Mouse (Mus musculus): ENCODE results near the gene Dcbld1. TPM values are rescaled to one million over a fixed set of nuclear protein-coding genes. Genes with fewer than 3 reads are reported as not detected.
"Not testable (repeated sequence)": the region's sequence is repeated elsewhere in the genome, so short reads cannot be mapped to it uniquely, and the experiment has no call there.

The Dcbld1 gene
- total RNA-seq, 4 experiments from 2014 or later: 6.4 to 8.4 (median 7.3) TPM

GRCm38 (mm10) chr10:52302271-52302670 is 68.9 kb downstream of the Dcbld1 start:
- no peak for DNase-seq (ENCODE audit: low spot score in 2 of 2)

- DNase-seq (ENCODE audit: low spot score in 2 of 2): no peak
These were observed 71.2 kb downstream of the Dcbld1 start for GRCm38 (mm10) chr10:52304574-52304973.

- no peak for DNase-seq (ENCODE audit: low spot score in 2 of 2)
These were observed 75.8 kb downstream of the Dcbld1 start for GRCm38 (mm10) chr10:52309196-52309595.

- no peak for DNase-seq (ENCODE audit: low spot score in 2 of 2)
These were observed 86.3 kb downstream of the Dcbld1 start for GRCm38 (mm10) chr10:52319506-52320286.

- no peak for DNase-seq (ENCODE audit: low spot score in 2 of 2)
These were observed 88.5 kb downstream of the Dcbld1 start for GRCm38 (mm10) chr10:52321918-52322317.

- DNase-seq (ENCODE audit: low spot score in 2 of 2): no peak
These were observed 97.6 kb downstream of the Dcbld1 start for GRCm38 (mm10) chr10:52331007-52331406.

GRCm38 (mm10) chr10:52343324-52343723 is 109.9 kb downstream of the Dcbld1 start:
- not testable (repeated sequence) for DNase-seq (ENCODE audit: low spot score in 2 of 2)

- DNase-seq (ENCODE audit: low spot score in 2 of 2): no peak
These were observed 119.8 kb downstream of the Dcbld1 start for GRCm38 (mm10) chr10:52353184-52353583.

- no peak for DNase-seq (ENCODE audit: low spot score in 2 of 2)
These were observed 125.0 kb downstream of the Dcbld1 start, which contains the start of gene Gm26741 for GRCm38 (mm10) chr10:52358467-52358866. Gene Gm26741, plus strand, starts transcription at chr10:52358767.

- no peak for DNase-seq (ENCODE audit: low spot score in 2 of 2)
These were observed 126.9 kb downstream of the Dcbld1 start for GRCm38 (mm10) chr10:52360241-52360735.

GRCm38 (mm10) chr10:52360862-52361609 is 127.6 kb downstream of the Dcbld1 start:
- no peak for DNase-seq (ENCODE audit: low spot score in 2 of 2)

- no peak for DNase-seq (ENCODE audit: low spot score in 2 of 2)
These were observed 135.0 kb downstream of the Dcbld1 start for GRCm38 (mm10) chr10:52368376-52368775.

Other genes with a start within 250 kb of the Dcbld1 start
- not detected for gene Vgll2, start 211.1 kb upstream of the Dcbld1 start, total RNA-seq (2022)
- not detected for gene Ros1, start 38.4 kb upstream of the Dcbld1 start, total RNA-seq (2022)
- gene Gm26741, start 125.1 kb downstream of the Dcbld1 start, total RNA-seq (2022): not detected
- 10 to 100 TPM; 40.2 to 43.0 (median 41.9) TPM for gene Gopc, start 148.5 kb downstream of the Dcbld1 start, total RNA-seq (2022)
- not detected for gene Nepn, start 155.4 kb downstream of the Dcbld1 start, total RNA-seq (2022)
- 10 to 100 TPM; 56.8 to 71.7 (median 60.3) TPM for gene Nus1, start 183.9 kb downstream of the Dcbld1 start, total RNA-seq (2022)